Mouse (Mus musculus) adrenal gland, adult (tissue): ENCODE measurements around the gene Olfr1489.
"Not testable (repeated sequence)": the region's sequence is repeated elsewhere in the genome, so short reads cannot be mapped to it uniquely, and the experiment has no call there.

Experiments
- DNase-seq, 2 experiments: peaks; one replicate each; pipeline ENCODE4 v3.0.0; 2022 to 2023; ENCODE audit warnings: low spot score in 1 of 2; ENCODE audit not compliant: inconsistent age in 2 of 2

The Olfr1489 gene

DNA sequence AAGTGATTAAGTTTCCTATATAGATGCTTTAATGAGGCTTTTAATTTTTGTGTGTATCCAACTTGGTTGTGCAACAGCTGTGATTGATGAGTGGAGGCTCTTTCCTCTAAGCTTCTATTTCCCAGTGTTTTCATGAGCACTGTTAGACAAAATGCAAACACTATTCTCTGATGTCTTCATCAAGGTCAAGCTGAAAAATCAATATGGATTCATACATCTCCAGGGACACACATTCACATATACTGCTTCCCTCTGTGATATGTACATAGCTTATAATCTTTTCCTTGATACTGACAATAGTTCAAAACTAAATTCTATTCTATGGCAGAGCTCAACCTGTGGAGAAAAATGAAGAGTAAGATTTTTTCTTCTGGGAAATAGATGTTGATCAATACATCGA is at the start of gene Olfr1489:
Gene Olfr1489 (plus strand): TSS at position 301 of the 400 bp plus-strand sequence.
- no peak for DNase-seq

DNA sequence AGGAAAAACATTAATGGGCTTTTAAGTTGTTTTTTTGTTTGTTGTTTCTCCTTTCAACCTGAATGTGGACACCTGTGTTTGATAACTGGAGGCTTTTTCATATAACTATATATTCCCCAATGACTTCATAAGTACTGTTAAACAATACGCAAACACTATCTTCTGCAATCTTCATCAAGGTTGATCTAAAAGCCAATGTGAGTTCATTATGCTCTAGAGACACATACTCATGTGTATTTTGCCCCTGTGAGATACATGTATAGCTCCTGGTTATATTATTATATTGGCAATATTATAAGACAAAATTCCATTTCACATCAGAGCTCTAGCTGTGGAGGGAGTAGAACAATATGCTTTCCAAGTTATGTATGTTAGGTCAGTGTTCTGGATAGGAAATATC is 48.2 kb upstream of the Olfr1489 start, which contains the start of gene Olfr1484:
Gene Olfr1484 (plus strand): TSS at position 301 of the 400 bp plus-strand sequence.
- DNase-seq = no peak

DNA sequence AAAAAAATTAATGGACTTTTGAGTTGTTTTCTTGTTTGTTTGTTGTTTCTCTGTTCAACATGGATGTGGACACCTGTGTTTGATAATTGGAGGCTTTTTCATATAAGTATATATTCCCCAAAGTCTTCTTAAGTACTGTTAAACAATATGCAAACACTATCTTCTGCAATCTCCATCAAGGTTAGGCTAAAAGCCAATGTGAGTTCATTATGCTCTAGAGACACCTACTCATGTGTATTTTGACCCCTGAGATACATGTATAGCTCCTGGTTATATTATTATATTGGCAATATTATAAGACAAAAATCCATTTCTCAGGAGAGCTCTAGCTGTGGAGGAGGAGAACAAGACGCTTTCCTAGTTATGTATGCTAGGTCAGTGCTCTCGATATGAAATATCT is 14.3 kb upstream of the Olfr1489 start, which contains the start of gene Olfr1487:
Gene Olfr1487 (plus strand): TSS at position 301 of the 400 bp plus-strand sequence.
- DNase-seq = not testable (repeated sequence)

DNA sequence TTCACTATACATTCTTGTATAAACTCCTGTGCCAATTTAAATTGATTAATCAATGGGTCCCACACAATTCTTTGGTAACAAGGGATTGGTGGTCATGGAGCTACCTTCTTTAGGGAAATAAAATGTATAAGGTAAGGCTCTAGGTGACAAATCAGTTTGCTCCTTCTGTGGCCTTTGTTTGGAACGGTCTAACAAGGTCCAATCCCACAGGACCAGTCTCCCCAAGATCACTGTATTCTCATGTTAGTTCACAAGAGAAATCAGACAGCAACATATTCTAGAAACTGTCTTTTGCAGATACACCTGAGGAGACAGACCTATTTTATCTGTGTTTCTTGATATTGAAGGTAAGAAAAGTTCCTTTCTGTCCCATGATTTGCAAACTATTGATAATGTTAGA is 19.4 kb downstream of the Olfr1489 start, which contains the start of gene Olfr1490:
Gene Olfr1490 (plus strand): TSS at position 301 of the 400 bp plus-strand sequence.
- no peak for DNase-seq
